Mouse (Mus musculus): ENCODE measurements around the gene Ppp1r32.

GRCm38 (mm10) chr19:10524784-10525105, 42.0 kb upstream of the Ppp1r32 start:
- TF ChIP-seq POLR2A (IDR thresholded peaks at IDR 0.05; ENCODE audit: borderline replicate concordance, control insufficient read depth, low read depth, low read length) (no peak), CTCF (IDR thresholded peaks at IDR 0.05; ENCODE audit: control insufficient read depth, insufficient read depth, low read length) (no peak)
